Mouse (Mus musculus) midbrain, embryonic 11.5 days (tissue): ENCODE measurements at regions not wholly inside any gene's neighbourhood (a gene's known extent, or its start where the extent isn't known, plus 50 kb on each side); places are given as distances from the start of the nearest gene placed in this dataset.

Experiments
- ATAC-seq: fragments of 200-750 bp; cut with Nextera tagmentation; 2 replicates; pipeline ENCODE4 v1.8.0; 2017; ENCODE audit warnings: moderate TSS enrichment, moderate library complexity; ENCODE audit not compliant: low FRiP score
- DNase-seq: peaks from one replicate; pipeline ENCODE4 v3.0.0; 2015; ENCODE audit warnings: low spot score; ENCODE audit errors: missing footprints
- H3K27ac ChIP-seq: fragments of 300-500 bp; sonication (generic); 2 replicates; pipeline ENCODE4 v1.5.1; 2014; ENCODE audit warnings: low read depth, low read length
- H3K27me3 ChIP-seq: fragments of 300-500 bp; sonication (generic); 2 replicates; pipeline ENCODE4 v1.6.1; 2014; ENCODE audit warnings: mild to moderate bottlenecking, low read length, moderate library complexity, mixed read lengths; ENCODE audit not compliant: control insufficient read depth, insufficient read depth
- H3K36me3 ChIP-seq: fragments of 300-500 bp; sonication (generic); 2 replicates; pipeline ENCODE4 v1.6.1; 2014; ENCODE audit warnings: mild to moderate bottlenecking, low read length, moderate library complexity, mixed read lengths; ENCODE audit not compliant: control insufficient read depth, insufficient read depth
- H3K4me1 ChIP-seq: fragments of 300-500 bp; sonication (generic); 2 replicates; pipeline ENCODE4 v1.6.1; 2014; ENCODE audit warnings: low read length; ENCODE audit not compliant: control insufficient read depth, insufficient read depth
- H3K4me2 ChIP-seq: fragments of 300-500 bp; sonication (generic); 2 replicates; pipeline ENCODE4 v1.6.1; 2014; ENCODE audit warnings: mild to moderate bottlenecking, moderate library complexity
- H3K4me3 ChIP-seq: fragments of 300-500 bp; sonication (generic); 2 replicates; pipeline ENCODE4 v1.5.1; 2014; ENCODE audit warnings: low read depth, low read length
- H3K9ac ChIP-seq: fragments of 300-500 bp; sonication (generic); 2 replicates; pipeline ENCODE4 v1.6.1; 2014; ENCODE audit warnings: low read length
- H3K9me3 ChIP-seq: fragments of 300-500 bp; sonication (generic); 2 replicates; pipeline ENCODE4 v1.6.1; 2016; ENCODE audit warnings: low read length; ENCODE audit not compliant: control insufficient read depth
- WGBS: fragments of 180-500 bp; shearing (Covaris S2); extraction: QIAGEN DNeasy Blood & Tissue Kit; methylation state at CpG from one replicate; pipeline ENCODE4 v1.1.7; 2014; 5-methylcytosine and 5-hydroxymethylcytosine counted together

- Histone ChIP-seq H3K36me3 (no peaks in the 10 kb centered on the region), H3K4me1 (no peaks in the 10 kb centered on the region), H3K27ac (no peak overlapping the region), H3K4me3 (no peak overlapping the region), H3K9me3 (no peaks in the 10 kb centered on the region), H3K27me3 (no peaks in the 10 kb centered on the region), H3K4me2 (no peak overlapping the region), H3K9ac (no peak overlapping the region)
- ATAC-seq (no peak), DNase-seq (no peak)
- WGBS = 94% methylated on average over 4 of the region's 4 CpGs
These were observed 56.2 kb upstream of the Mbnl2 start for GRCm38 (mm10) chr14:120219224-120219623.

DNA sequence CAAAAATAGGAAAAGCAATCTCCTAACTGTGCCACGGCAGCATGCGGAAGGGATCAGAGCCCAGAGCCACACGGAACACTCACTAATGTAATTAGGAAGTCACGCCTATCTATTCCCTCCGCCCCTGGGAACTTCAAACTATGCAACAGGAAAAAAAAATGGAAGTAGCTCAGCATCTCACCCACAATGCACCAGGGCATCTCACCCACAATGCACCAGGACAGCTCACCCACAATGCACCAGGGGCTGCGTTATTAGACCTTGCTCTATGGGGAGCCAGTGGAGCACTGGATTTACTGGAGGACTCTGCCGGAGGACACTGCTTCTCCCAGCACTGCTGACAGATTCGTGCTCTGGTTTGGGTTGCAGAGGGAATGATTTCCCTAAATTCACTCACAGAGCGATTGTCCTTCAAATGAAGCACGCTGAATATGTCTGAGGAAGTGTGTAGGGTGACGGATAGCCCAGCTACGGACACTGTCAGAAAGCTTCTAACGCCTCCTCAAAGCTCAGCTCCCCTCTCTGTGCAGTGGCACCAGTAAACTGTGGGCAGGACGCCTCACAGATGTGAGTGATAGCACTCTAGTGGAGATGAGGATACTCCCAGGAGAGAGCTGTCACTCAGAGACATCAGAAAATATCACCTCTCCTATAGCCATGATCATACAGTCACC is 51.8 kb upstream of the Mbnl2 start:
- Histone ChIP-seq H3K9me3 (no peaks in the 10 kb centered on the region), H3K4me3 (no peak overlapping the region), H3K36me3 (no peaks in the 10 kb centered on the region), H3K4me1 (no peaks in the 10 kb centered on the region), H3K27me3 (no peaks in the 10 kb centered on the region), H3K27ac (no peak overlapping the region), H3K4me2 (no peak overlapping the region), H3K9ac (no peak overlapping the region)
- peak; percentile 24; the same call in 1 of the 2 replicates for ATAC-seq
- no peak for DNase-seq
- WGBS = 84% methylated on average over 14 of the region's 14 CpGs

- H3K36me3 ChIP-seq = no peaks in the 10 kb centered on the region
- no peaks in the 10 kb centered on the region for H3K27me3 ChIP-seq
- H3K27ac ChIP-seq = no peak overlapping the region
- no peak overlapping the region for H3K4me2 ChIP-seq
- H3K4me3 ChIP-seq = no peak overlapping the region
- peak overlapping the region; percentile 20; the same call in 1 of the 2 replicates for H3K9ac ChIP-seq
- peak; percentile 74 for ATAC-seq
- WGBS = 60% methylated on average over 6 of the region's 6 CpGs
- no peaks in the 10 kb centered on the region for H3K4me1 ChIP-seq
- no peaks in the 10 kb centered on the region for H3K9me3 ChIP-seq
- no peak for DNase-seq
These were observed 51.1 kb upstream of the Mbnl2 start for GRCm38 (mm10) chr14:120224202-120224846.

DNA sequence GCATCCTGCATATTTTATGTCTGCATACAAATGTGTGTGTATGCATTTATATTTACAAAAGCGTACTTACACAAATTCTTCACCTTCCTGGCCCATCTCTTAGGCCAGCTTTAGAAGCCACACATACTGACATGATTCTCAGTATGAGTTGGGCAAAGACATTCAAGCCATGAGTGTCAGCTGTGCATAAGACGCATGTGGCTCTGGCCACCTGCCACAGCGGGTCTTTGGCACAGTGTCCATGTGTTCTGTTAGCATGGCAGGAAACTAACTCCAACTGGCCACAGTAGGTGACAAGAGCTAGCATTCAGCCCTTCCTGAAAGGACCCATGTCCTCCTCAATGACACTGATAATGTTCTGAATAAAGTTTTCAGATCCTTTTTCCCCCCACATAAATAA is 49.8 kb upstream of the Mbnl2 start:
- WGBS = 87% methylated on average over 3 of the region's 3 CpGs

More for the DNA sequence above, 49.8 kb upstream of the Mbnl2 start:
- Histone ChIP-seq H3K4me1 (no peaks in the 10 kb centered on the region), H3K4me3 (no peak overlapping the region), H3K36me3 (no peaks in the 10 kb centered on the region), H3K9me3 (no peaks in the 10 kb centered on the region), H3K27me3 (no peaks in the 10 kb centered on the region), H3K27ac (no peak overlapping the region), H3K4me2 (no peak overlapping the region), H3K9ac (no peak overlapping the region)
- DNase-seq (no peak), ATAC-seq (no peak)
